Mouse (Mus musculus) liver, embryonic 15.5 days (tissue): ENCODE measurements at regions not wholly inside any gene's neighbourhood (a gene's known extent, or its start where the extent isn't known, plus 50 kb on each side); places are given as distances from the start of the nearest gene placed in this dataset.
A peak's percentile ranks its signal among the peaks of the same experiment; 100 is the strongest.

Experiments
- ATAC-seq: fragments of 200-750 bp; cut with Nextera tagmentation; 2 replicates; pipeline ENCODE4 v1.8.0; 2017; ENCODE audit warnings: moderate number of reproducible peaks, mild to moderate bottlenecking, moderate library complexity; ENCODE audit not compliant: insufficient read depth
- H3K27ac ChIP-seq: fragments of 300-500 bp; sonication (generic); replicated peaks from 2 replicates; pipeline ENCODE4 v1.5.1; 2015; ENCODE audit warnings: mild to moderate bottlenecking, inconsistent platforms
- H3K27me3 ChIP-seq: fragments of 300-500 bp; sonication (generic); 2 replicates; pipeline ENCODE4 v1.6.1; 2015; ENCODE audit warnings: mild to moderate bottlenecking, inconsistent platforms
- H3K36me3 ChIP-seq: fragments of 300-500 bp; sonication (generic); replicated peaks from 2 replicates; pipeline ENCODE4 v1.6.1; 2015; ENCODE audit warnings: moderate library complexity, mild to moderate bottlenecking, inconsistent platforms
- H3K4me1 ChIP-seq: fragments of 300-500 bp; sonication (generic); replicated peaks from 2 replicates; pipeline ENCODE4 v1.6.1; 2015; ENCODE audit warnings: inconsistent platforms
- H3K4me2 ChIP-seq: fragments of 300-500 bp; sonication (generic); 2 replicates; pipeline ENCODE4 v1.6.1; 2015; ENCODE audit warnings: moderate library complexity, mild to moderate bottlenecking, inconsistent platforms
- H3K4me3 ChIP-seq: fragments of 300-500 bp; sonication (generic); replicated peaks from 2 replicates; pipeline ENCODE4 v1.5.1; 2015; ENCODE audit warnings: mild to moderate bottlenecking, inconsistent platforms
- H3K9ac ChIP-seq: fragments of 300-500 bp; sonication (generic); 2 replicates; pipeline ENCODE4 v1.6.1; 2015; ENCODE audit warnings: moderate library complexity, mild to moderate bottlenecking, inconsistent platforms
- H3K9me3 ChIP-seq: fragments of 300-500 bp; sonication (generic); replicated peaks from 2 replicates; pipeline ENCODE4 v1.6.1; 2016; ENCODE audit warnings: inconsistent platforms
- WGBS: fragments of 180-500 bp; shearing (Covaris S2); methylation state at CpG from one replicate; pipeline ENCODE4 v1.1.7; 2015; ENCODE audit warnings: mixed read lengths; ENCODE audit not compliant: insufficient replicate concordance; 5-methylcytosine and 5-hydroxymethylcytosine counted together

DNA sequence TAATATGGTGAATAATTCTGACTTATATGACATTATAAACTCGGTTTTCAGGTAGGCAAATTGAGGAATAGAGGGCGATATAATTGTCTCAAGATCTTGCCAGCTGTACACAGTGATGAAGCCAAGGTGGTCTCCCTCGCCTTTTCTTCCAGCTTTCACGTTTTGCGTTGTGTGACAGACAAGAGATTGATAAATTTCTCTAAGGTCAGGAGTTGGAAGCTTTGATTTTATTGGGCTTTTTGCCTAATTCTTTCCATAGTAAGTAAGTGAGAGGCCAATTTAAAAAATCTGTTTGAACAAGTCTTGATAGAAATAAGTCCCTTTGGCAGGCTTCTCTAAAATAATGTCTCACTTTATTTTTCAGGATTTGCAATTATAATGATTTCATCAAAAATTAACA is 549.4 kb upstream of the Klhl1 start:
- H3K9ac ChIP-seq: no peak overlapping the region
- no peaks in the 10 kb centered on the region for H3K4me1 ChIP-seq
- no peaks in the 10 kb centered on the region for H3K36me3 ChIP-seq
- H3K4me2 ChIP-seq: no peak overlapping the region
- no peak for ATAC-seq
- H3K9me3 ChIP-seq: no peaks in the 10 kb centered on the region
- 63% methylated on average over 5 of the region's 5 CpGs for WGBS
- no peak overlapping the region for H3K4me3 ChIP-seq
- H3K27ac ChIP-seq: no peak overlapping the region
- H3K27me3 ChIP-seq: no peaks in the 10 kb centered on the region

DNA sequence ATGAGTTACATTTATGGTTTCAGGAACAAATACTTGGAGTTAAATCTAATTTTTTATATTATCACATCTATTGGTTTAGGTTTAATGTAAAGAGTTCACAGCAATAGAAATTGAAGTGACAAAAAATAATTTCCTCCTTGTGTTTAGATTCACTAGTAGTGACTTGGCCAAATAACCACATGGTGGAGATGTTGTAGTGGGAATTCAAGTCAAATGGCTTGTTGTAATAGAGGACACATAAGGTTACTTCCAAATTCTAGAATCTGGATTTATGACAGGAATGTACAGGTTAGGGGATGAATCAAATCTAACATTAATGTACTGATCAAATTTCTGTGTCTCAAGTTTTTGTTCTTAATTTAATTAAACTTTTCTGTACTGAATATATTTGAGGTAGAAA is 526.4 kb upstream of the Klhl1 start:
- no peak overlapping the region for H3K4me3 ChIP-seq
- no peak overlapping the region for H3K27ac ChIP-seq
- no peak overlapping the region for H3K9ac ChIP-seq
- H3K4me2 ChIP-seq: no peak overlapping the region
- H3K4me1 ChIP-seq: no peaks in the 10 kb centered on the region
- no peaks in the 10 kb centered on the region for H3K9me3 ChIP-seq
- ATAC-seq: no peak
- H3K36me3 ChIP-seq: no peaks in the 10 kb centered on the region
- H3K27me3 ChIP-seq: no peaks in the 10 kb centered on the region

DNA sequence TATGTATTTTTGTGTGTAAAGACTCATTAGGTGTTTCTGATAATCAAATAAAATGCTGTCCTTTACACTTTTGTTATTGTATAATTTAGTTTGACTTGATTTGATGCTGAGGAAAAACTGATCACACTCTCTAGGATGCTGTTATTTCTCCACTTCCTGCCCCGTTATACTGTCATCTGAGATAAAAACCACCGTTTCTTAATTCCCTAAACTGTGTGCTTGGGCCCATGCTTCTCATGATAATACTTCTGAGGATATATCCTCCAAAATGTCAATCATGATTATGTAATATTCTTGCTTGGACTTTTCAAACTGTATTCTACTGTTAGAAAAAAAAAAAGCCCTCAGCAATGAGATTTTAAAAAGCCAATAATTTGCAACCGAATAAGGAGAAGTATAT is 520.9 kb upstream of the Klhl1 start:
- no peaks in the 10 kb centered on the region for H3K27me3 ChIP-seq
- no peaks in the 10 kb centered on the region for H3K36me3 ChIP-seq
- H3K4me1 ChIP-seq: no peaks in the 10 kb centered on the region
- H3K4me2 ChIP-seq: no peak overlapping the region
- no peak overlapping the region for H3K4me3 ChIP-seq
- 20% methylated on average over 3 of the region's 3 CpGs for WGBS
- no peaks in the 10 kb centered on the region for H3K9me3 ChIP-seq
- no peak overlapping the region for H3K9ac ChIP-seq
- ATAC-seq: no peak
- no peak overlapping the region for H3K27ac ChIP-seq

DNA sequence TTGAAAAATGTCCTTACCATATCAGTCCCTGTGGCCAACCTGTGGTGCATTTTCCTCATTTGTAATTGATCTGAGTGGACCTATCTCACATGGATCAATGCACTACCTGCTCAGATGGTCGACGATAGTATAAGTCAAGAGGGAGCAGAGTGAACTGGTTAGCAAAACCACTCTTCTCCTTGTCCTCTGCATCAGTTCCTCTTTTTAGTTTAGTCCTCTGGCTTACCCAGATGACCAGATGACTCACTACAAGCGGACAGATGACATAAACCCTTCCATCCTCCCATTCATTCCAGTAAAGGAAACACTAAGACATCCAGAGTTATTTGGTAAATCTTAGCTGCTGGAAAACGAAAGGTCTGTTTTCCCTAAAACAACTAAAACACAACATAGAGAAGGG is 509.6 kb upstream of the Klhl1 start:
- Histone ChIP-seq H3K4me2 (no peak overlapping the region), H3K36me3 (no peaks in the 10 kb centered on the region), H3K4me1 (no peaks in the 10 kb centered on the region), H3K4me3 (no peak overlapping the region), H3K9ac (no peak overlapping the region), H3K27ac (no peak overlapping the region), H3K27me3 (no peaks in the 10 kb centered on the region), H3K9me3 (0 out of 2 replicates have a peak, but pooled peaks cover 2% of the 10 kb centered on the region)
- ATAC-seq: no peak
- 42% methylated on average over 4 of the region's 4 CpGs for WGBS

DNA sequence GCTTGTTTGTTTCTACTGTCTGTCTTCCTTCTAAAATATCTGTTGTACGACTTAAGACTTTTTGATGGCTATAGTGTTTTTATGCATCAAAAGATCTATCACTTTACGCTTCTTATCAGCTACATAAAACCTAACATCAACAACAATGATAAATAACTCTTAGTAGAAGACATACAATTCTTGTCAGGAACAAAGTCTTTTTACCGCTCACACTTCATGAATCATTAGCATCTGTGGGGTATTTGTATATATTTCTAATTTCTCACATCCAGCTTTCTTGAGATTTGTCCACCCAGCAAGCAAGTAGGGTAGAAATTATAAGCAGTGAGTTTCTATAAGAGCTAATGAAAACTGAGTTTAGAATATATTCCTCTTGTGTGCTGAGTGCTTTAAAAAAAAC is 487.4 kb upstream of the Klhl1 start:
- Histone ChIP-seq H3K36me3 (no peaks in the 10 kb centered on the region), H3K4me1 (no peaks in the 10 kb centered on the region), H3K4me3 (no peak overlapping the region), H3K27me3 (no peaks in the 10 kb centered on the region), H3K9ac (no peak overlapping the region), H3K27ac (no peak overlapping the region), H3K9me3 (no peaks in the 10 kb centered on the region), H3K4me2 (no peak overlapping the region)
- no peak for ATAC-seq
- 76% methylated on average over 3 of the region's 3 CpGs for WGBS

DNA sequence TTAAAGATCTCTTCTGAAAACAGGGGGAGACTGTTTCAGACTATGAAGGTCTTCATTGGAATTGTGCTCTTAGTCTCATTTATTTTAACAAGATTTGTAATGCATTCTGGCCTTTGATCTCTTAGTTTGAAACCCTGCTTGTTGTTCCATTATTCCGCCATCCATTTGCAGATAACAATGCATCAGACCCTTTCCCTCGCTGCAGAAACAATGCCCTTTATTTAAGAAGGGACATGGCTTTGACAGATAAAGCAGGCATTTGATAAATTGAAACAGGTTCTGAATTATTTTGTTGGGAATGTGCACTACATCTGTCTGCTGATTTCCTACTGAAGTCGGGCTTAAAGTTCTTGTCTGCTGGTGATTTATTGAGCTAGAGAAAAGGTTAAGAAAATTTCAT is 476.2 kb upstream of the Klhl1 start:
- Histone ChIP-seq H3K27ac (no peak overlapping the region), H3K9me3 (no peaks in the 10 kb centered on the region), H3K9ac (no peak overlapping the region), H3K4me2 (no peak overlapping the region), H3K36me3 (no peaks in the 10 kb centered on the region), H3K4me1 (no peaks in the 10 kb centered on the region), H3K27me3 (no peaks in the 10 kb centered on the region), H3K4me3 (no peak overlapping the region)
- 36% methylated on average over 3 of the region's 3 CpGs for WGBS
- no peak for ATAC-seq

DNA sequence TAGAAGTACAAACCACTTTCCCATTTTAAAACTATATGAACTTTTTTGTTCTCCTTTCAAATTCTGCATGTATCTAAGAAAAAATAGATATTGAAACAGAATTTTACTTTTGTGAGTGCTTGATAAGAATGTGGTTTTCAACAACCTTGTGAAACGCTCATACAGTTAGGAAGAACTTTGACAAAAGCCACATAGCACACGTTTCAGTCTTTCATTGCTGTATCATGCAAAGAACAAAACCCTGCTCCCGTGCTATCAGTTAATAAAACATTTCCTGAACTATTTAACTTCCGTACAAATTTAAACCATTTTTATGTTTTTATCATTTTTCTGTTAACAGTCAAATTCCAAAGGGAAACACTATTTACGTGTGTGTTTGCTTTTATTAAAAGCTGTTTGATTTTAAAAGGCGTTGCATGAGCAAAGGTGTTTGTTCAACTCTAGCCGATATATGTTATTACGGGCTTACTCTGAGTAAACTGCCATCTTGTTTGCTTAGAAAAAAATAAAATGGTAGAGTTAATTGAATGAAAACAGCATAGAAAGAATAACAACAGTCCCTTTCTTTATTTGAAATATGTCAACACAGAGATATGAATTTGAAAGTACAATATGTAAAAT is 471.8 kb upstream of the Klhl1 start:
- no peak overlapping the region for H3K4me2 ChIP-seq
- ATAC-seq: peak; percentile 76
- no peak overlapping the region for H3K9ac ChIP-seq
- no peak overlapping the region for H3K4me3 ChIP-seq
- H3K27me3 ChIP-seq: no peaks in the 10 kb centered on the region
- H3K36me3 ChIP-seq: no peaks in the 10 kb centered on the region
- WGBS: 18% methylated on average over 8 of the region's 8 CpGs
- no peaks in the 10 kb centered on the region for H3K4me1 ChIP-seq
- H3K27ac ChIP-seq: no peak overlapping the region
- no peaks in the 10 kb centered on the region for H3K9me3 ChIP-seq

DNA sequence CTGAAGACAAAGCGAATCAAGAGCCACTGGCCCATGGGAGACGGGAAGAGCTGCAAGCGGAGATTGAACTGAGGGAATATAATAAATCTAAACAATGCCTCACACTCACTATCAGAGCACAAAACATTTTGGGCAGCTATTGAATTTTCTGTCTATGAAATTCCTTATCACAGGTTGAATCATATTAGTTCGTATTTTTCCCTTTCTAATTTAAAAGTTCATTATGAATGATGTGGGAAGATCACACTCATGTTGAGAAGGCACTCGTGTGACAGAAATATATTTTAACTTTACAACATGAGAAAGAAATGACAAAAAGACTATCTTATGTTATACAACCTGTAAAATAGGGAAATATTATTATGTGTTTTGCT is 444.2 kb upstream of the Klhl1 start:
- no peaks in the 10 kb centered on the region for H3K4me1 ChIP-seq
- no peaks in the 10 kb centered on the region for H3K36me3 ChIP-seq
- no peak overlapping the region for H3K4me2 ChIP-seq
- no peaks in the 10 kb centered on the region for H3K9me3 ChIP-seq
- H3K4me3 ChIP-seq: no peak overlapping the region
- no peak overlapping the region for H3K27ac ChIP-seq
- 52% methylated on average over 5 of the region's 5 CpGs for WGBS
- no peaks in the 10 kb centered on the region for H3K27me3 ChIP-seq
- ATAC-seq: no peak
- H3K9ac ChIP-seq: no peak overlapping the region

DNA sequence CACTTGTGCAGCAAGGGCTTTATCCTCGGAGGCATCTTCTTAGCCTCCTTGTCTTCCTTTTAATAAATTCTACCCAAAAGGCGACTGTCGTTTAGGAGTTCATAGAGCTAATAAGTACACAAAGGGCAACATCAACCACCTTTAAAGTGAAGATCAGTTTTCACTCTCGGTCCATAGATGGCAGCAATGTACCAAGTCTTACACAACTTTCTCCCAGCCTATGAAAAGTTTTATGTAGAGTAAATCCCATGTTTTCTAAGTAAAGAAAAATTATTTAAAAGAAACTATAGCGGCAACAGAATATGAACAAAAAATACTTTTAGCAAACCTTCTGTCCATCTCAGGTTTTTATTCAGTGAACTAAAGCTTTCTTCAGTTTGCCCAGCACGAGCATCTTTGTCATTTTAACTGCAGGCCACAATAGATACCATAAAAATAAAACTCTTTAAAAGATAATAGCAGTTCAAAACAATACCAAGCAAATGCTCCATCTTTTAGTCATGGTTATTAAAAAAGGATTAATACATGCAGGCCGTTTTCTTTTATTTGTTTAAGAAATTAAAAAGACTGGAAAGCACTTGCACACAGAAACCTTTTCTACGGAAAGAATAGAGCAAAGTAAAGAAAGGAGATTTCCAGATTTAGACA is 443.6 kb upstream of the Klhl1 start:
- Histone ChIP-seq H3K9ac (no peak overlapping the region), H3K27me3 (no peaks in the 10 kb centered on the region), H3K9me3 (no peaks in the 10 kb centered on the region), H3K4me3 (no peak overlapping the region), H3K27ac (no peak overlapping the region), H3K36me3 (no peaks in the 10 kb centered on the region), H3K4me2 (no peak overlapping the region), H3K4me1 (no peaks in the 10 kb centered on the region)
- 27% methylated on average over 8 of the region's 8 CpGs for WGBS
- no peak for ATAC-seq

DNA sequence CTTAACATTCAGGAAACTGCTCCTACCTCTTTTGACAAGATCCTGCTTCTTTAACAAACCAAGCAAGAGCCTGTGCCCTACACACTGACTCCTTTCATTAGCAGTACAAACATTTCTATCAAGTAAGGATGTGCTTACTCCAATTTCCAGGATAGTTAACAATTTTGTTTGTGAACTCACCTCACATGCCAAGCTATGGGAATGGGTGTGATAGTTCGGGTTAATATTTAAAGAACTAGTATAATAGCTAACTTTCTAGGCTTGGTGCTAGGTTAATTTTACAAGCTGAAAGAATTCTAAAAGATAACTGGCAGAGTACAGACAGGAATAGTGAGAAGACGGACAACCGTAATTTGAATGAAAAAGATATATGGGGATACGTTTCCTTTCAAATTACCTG is 437.2 kb upstream of the Klhl1 start:
- no peak overlapping the region for H3K4me3 ChIP-seq
- no peaks in the 10 kb centered on the region for H3K36me3 ChIP-seq
- no peak overlapping the region for H3K27ac ChIP-seq
- no peaks in the 10 kb centered on the region for H3K27me3 ChIP-seq
- no peaks in the 10 kb centered on the region for H3K4me1 ChIP-seq
- WGBS: 68% methylated on average over 4 of the region's 4 CpGs
- H3K4me2 ChIP-seq: no peak overlapping the region
- no peak for ATAC-seq
- H3K9ac ChIP-seq: no peak overlapping the region
- no peaks in the 10 kb centered on the region for H3K9me3 ChIP-seq

DNA sequence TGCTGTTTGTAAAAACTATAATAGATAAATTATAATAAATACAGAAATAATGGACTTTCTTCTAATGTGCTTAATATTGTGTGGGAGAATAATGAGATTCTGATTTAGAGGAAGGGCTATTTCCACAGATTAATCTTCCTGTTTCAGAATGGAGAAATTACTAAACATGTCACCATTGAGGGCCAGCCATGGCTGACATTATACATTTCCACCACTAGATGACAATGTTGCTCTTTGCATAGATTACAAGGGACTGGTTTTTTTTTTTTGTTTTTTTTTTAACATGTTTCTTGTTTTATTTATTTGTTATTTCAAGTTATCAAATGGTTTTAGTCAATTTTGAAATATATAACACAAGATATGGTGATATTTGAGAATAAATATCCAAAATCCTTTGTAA is 435.6 kb upstream of the Klhl1 start:
- Histone ChIP-seq H3K4me3 (no peak overlapping the region), H3K4me1 (no peaks in the 10 kb centered on the region), H3K9ac (no peak overlapping the region), H3K9me3 (no peaks in the 10 kb centered on the region), H3K27me3 (no peaks in the 10 kb centered on the region), H3K27ac (no peak overlapping the region), H3K36me3 (no peaks in the 10 kb centered on the region), H3K4me2 (no peak overlapping the region)
- ATAC-seq: no peak

DNA sequence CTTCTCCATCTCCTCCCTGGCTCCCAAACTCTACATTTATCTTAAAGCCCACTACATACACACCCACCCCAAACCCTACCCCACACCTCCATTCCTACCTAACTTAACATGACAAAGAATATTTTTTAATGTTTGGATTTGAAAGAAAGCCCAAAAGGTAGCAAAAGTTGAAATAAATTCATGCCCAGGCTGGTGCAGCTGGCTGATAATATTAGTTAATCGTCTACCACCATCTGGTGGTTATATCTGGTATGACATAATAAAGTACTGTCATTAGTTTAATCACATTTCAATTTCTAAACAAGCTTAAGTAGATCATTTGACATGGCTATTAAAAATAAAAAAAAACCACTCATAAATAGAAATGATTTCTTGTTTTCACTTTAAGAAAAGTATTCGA is 389.8 kb upstream of the Klhl1 start:
- 7% methylated on average over 2 of the region's 2 CpGs for WGBS
- ATAC-seq: no peak
- no peaks in the 10 kb centered on the region for H3K4me1 ChIP-seq

More for the DNA sequence above, 389.8 kb upstream of the Klhl1 start:
- no peaks in the 10 kb centered on the region for H3K36me3 ChIP-seq
- H3K9ac ChIP-seq: no peak overlapping the region
- no peaks in the 10 kb centered on the region for H3K27me3 ChIP-seq
- no peak overlapping the region for H3K4me2 ChIP-seq
- no peak overlapping the region for H3K27ac ChIP-seq
- H3K9me3 ChIP-seq: no peaks in the 10 kb centered on the region
- no peak overlapping the region for H3K4me3 ChIP-seq
